Mouse (Mus musculus) heart, embryonic 14.5 days (tissue): ENCODE measurements around the gene Wdr17. TPM values are rescaled to one million over a fixed set of nuclear protein-coding genes. Genes with fewer than 3 reads are reported as not detected.

Source experiments
- ATAC-seq: fragments of 200-750 bp; cut with Nextera tagmentation; 2 replicates; pipeline ENCODE4 v1.8.0; 2017; ENCODE audit warnings: low read depth, moderate TSS enrichment; ENCODE audit not compliant: insufficient number of reproducible peaks, insufficient read depth, low FRiP score
- H3K27ac ChIP-seq, 2 experiments: fragments of 200-500 bp in 1 of 2; fragments of 300-500 bp in 1 of 2; sonication (generic) in 1 of 2; replicated peaks in 1 of 2; 2 replicates each; pipeline ENCODE4 v1.5.1; 2012 to 2014; ENCODE audit warnings: low read depth in 2 of 2, low read length in 2 of 2, control low read depth in 1 of 2, mild to moderate bottlenecking in 1 of 2, mixed read lengths in 1 of 2; ENCODE audit not compliant: control insufficient read depth in 1 of 2, insufficient read depth in 1 of 2
- H3K27me3 ChIP-seq: fragments of 300-500 bp; sonication (generic); 2 replicates; pipeline ENCODE4 v1.6.1; 2014; ENCODE audit warnings: mild to moderate bottlenecking, low read length, control low read depth; ENCODE audit not compliant: control insufficient read depth, insufficient read depth
- H3K36me3 ChIP-seq: fragments of 300-500 bp; sonication (generic); 2 replicates; pipeline ENCODE4 v1.6.1; 2014; ENCODE audit warnings: mild to moderate bottlenecking, control low read depth, low read length, mixed read lengths; ENCODE audit not compliant: control insufficient read depth, insufficient read depth
- H3K4me1 ChIP-seq, 2 experiments: fragments of 200-500 bp in 1 of 2; fragments of 300-500 bp in 1 of 2; sonication (generic) in 1 of 2; 2 replicates each; pipeline ENCODE4 v1.6.1; 2012 to 2014; ENCODE audit warnings: low read length in 2 of 2, control low read depth in 1 of 2, mixed read lengths in 1 of 2; ENCODE audit not compliant: control insufficient read depth in 2 of 2, insufficient read depth in 2 of 2
- H3K4me2 ChIP-seq: fragments of 300-500 bp; sonication (generic); 2 replicates; pipeline ENCODE4 v1.6.1; 2014; ENCODE audit warnings: mild to moderate bottlenecking, low read length
- H3K4me3 ChIP-seq, 2 experiments: fragments of 200-500 bp in 1 of 2; fragments of 300-500 bp in 1 of 2; sonication (generic) in 1 of 2; 2 replicates each; pipeline ENCODE4 v1.5.1; 2012 to 2014; ENCODE audit warnings: low read length in 2 of 2, mild to moderate bottlenecking in 2 of 2, control low read depth in 1 of 2, low read depth in 1 of 2, moderate library complexity in 1 of 2; ENCODE audit not compliant: control insufficient read depth in 1 of 2, insufficient read depth in 1 of 2
- H3K9ac ChIP-seq: fragments of 300-500 bp; sonication (generic); 2 replicates; pipeline ENCODE4 v1.6.1; 2014; ENCODE audit warnings: mild to moderate bottlenecking, low read length
- H3K9me3 ChIP-seq: fragments of 300-500 bp; sonication (generic); 2 replicates; pipeline ENCODE4 v1.6.1; 2016; ENCODE audit warnings: low read length, control low read depth; ENCODE audit not compliant: control insufficient read depth
- WGBS: fragments of 180-500 bp; shearing (Covaris S2); extraction: QIAGEN DNeasy Blood & Tissue Kit; methylation state at CpG from one replicate; pipeline ENCODE4 v1.1.7; 2014; 5-methylcytosine and 5-hydroxymethylcytosine counted together
- polyA plus RNA-seq: library from polyadenylated mRNA; unstranded; fragments of >200 nt; fragmentation: Nextera tagmentation; extraction: Ambion mirVana; gene quantifications from 2 replicates; pipeline ENCODE4 v1.2.1, GENCODE M21; 2014

Wdr17 gene
- polyA plus RNA-seq = 0.53 and 0.86 TPM in 2 replicates

- H3K4me1 ChIP-seq = peaks cover 0 to 3% of the 10 kb centered on the region in 2 experiments; a peak in 2 of 4 replicates
- 76% methylated on average over 9 of the region's 9 CpGs for WGBS
- no peak within 1 kb of the TSS for H3K9ac ChIP-seq
- H3K4me3 ChIP-seq = no peak within 1 kb of the TSS
- H3K36me3 ChIP-seq = no peaks in the 10 kb centered on the region
- H3K27me3 ChIP-seq = no peaks in the 10 kb centered on the region
- no peak within 1 kb of the TSS for H3K4me2 ChIP-seq
- no peaks in the 10 kb centered on the region for H3K9me3 ChIP-seq
- no peak for ATAC-seq
- peak within 1 kb of the TSS; percentile 2 to 14; a peak in 2 of 4 replicates for H3K27ac ChIP-seq
Measured at GRCm38 (mm10) chr8:54886987-54887785, at the start of gene Wdr17. Wdr17 (minus strand) TSS chr8:54887184.

- ATAC-seq = no peak
- Histone ChIP-seq H3K4me2 (no peak overlapping the region), H3K4me1 (no peaks in the 10 kb centered on the region), H3K4me3 (no peak overlapping the region), H3K9me3 (no peaks in the 10 kb centered on the region), H3K27ac (no peak overlapping the region), H3K36me3 (no peaks in the 10 kb centered on the region), H3K9ac (no peak overlapping the region), H3K27me3 (no peaks in the 10 kb centered on the region)
- 62% methylated on average over 2 of the region's 2 CpGs for WGBS
Measured at GRCm38 (mm10) chr8:54932306-54932705, 45.3 kb upstream of the Wdr17 start.

- Histone ChIP-seq H3K27ac (no peak overlapping the region), H3K36me3 (no peaks in the 10 kb centered on the region), H3K27me3 (no peaks in the 10 kb centered on the region), H3K9me3 (no peaks in the 10 kb centered on the region), H3K9ac (no peak overlapping the region), H3K4me3 (no peak overlapping the region), H3K4me1 (peaks cover 0 to 5% of the 10 kb centered on the region in 2 experiments; a peak in 3 of 4 replicates), H3K4me2 (no peak overlapping the region)
- no peak for ATAC-seq
- 69% methylated on average over 3 of the region's 3 CpGs for WGBS
Measured at GRCm38 (mm10) chr8:54924936-54925335, 38.0 kb upstream of the Wdr17 start.

- H3K4me3 ChIP-seq = no peak overlapping the region
- H3K4me2 ChIP-seq = no peak overlapping the region
- no peaks in the 10 kb centered on the region for H3K27me3 ChIP-seq
- no peak overlapping the region for H3K27ac ChIP-seq
- H3K9ac ChIP-seq = no peak overlapping the region
- WGBS = 35% methylated on average over 2 of the region's 2 CpGs
- peaks cover 0 to 5% of the 10 kb centered on the region in 2 experiments; a peak in 3 of 4 replicates for H3K4me1 ChIP-seq
- no peaks in the 10 kb centered on the region for H3K36me3 ChIP-seq
- no peak for ATAC-seq
- H3K9me3 ChIP-seq = no peaks in the 10 kb centered on the region
Measured at GRCm38 (mm10) chr8:54922160-54922855, 35.3 kb upstream of the Wdr17 start.

- Histone ChIP-seq H3K4me2 (no peak overlapping the region), H3K27ac (no peak overlapping the region), H3K9me3 (no peaks in the 10 kb centered on the region), H3K9ac (no peak overlapping the region), H3K27me3 (no peaks in the 10 kb centered on the region), H3K4me3 (no peak overlapping the region), H3K36me3 (no peaks in the 10 kb centered on the region), H3K4me1 (peaks cover 0 to 4% of the 10 kb centered on the region in 2 experiments; a peak in 3 of 4 replicates)
- WGBS = 64% methylated on average over 9 of the region's 9 CpGs
- ATAC-seq = no peak
Measured at GRCm38 (mm10) chr8:54917710-54918109, 30.7 kb upstream of the Wdr17 start.

GRCm38 (mm10) chr8:54912891-54913290, 25.9 kb upstream of the Wdr17 start:
- H3K36me3 ChIP-seq = no peaks in the 10 kb centered on the region
- no peaks in the 10 kb centered on the region for H3K4me1 ChIP-seq
- no peaks in the 10 kb centered on the region for H3K27me3 ChIP-seq
- H3K4me3 ChIP-seq = no peak overlapping the region
- ATAC-seq = no peak
- WGBS = 87% methylated on average over 2 of the region's 2 CpGs
- H3K27ac ChIP-seq = no peak overlapping the region
- H3K9ac ChIP-seq = no peak overlapping the region
- H3K4me2 ChIP-seq = no peak overlapping the region
- no peaks in the 10 kb centered on the region for H3K9me3 ChIP-seq

- no peaks in the 10 kb centered on the region for H3K27me3 ChIP-seq
- no peaks in the 10 kb centered on the region for H3K36me3 ChIP-seq
- no peak overlapping the region for H3K9ac ChIP-seq
- no peak overlapping the region for H3K4me3 ChIP-seq
- H3K27ac ChIP-seq = no peak overlapping the region
- no peak overlapping the region for H3K4me2 ChIP-seq
- 84% methylated on average over 2 of the region's 2 CpGs for WGBS
- no peak for ATAC-seq
- no peaks in the 10 kb centered on the region for H3K4me1 ChIP-seq
- no peaks in the 10 kb centered on the region for H3K9me3 ChIP-seq
Measured at GRCm38 (mm10) chr8:54899444-54899843, 12.5 kb upstream of the Wdr17 start.
